Comparison of ENCODE assay signal across 11 mouse cellular contexts in genomic region chr10:125970031-125970430, GRCm38 (mm10). TPM values are rescaled to one million over a fixed set of nuclear protein-coding genes. Genes with fewer than 3 reads are reported as not detected.
A peak's percentile ranks its signal among the peaks of the same experiment; 100 is the strongest.
DNase-seq lines count a peak whose midpoint lies in the region; ATAC-seq and TF ChIP-seq lines count a peak whose summit lies in the region.
"Had no signal": no experiment of that assay in that cellular context is flagged by ENCODE, and none has a peak within 500 bp of the region (broad histone marks: within the 10 kb centered on the region; RNA-seq: fewer than 3 reads in every experiment).

No protein-coding gene starts in this region.

- peaks cover 13% of the 10 kb centered on the region for H3K4me1 ChIP-seq in heart, embryonic 13.5 days
- peaks cover 32% of the 10 kb centered on the region for H3K4me1 ChIP-seq in midbrain, embryonic 15.5 days
- no peaks in the 10 kb centered on the region for H3K4me1 ChIP-seq in midbrain, postnatal 0 days (ENCODE audit: insufficient read depth, low read length)
- H3K4me1 ChIP-seq in intestine, postnatal 0 days (replicated peaks; ENCODE audit: control insufficient read depth, insufficient read depth, low read length) = peaks cover 10% of the 10 kb centered on the region
- peaks cover 19% of the 10 kb centered on the region for H3K4me1 ChIP-seq in stomach, embryonic 16.5 days (ENCODE audit: control insufficient read depth, insufficient read depth, low read length)

- H3K4me2 ChIP-seq in heart, embryonic 13.5 days = 0 out of 2 replicates have a peak overlapping the region, but pooled peaks have one; percentile 5
- H3K4me2 ChIP-seq in midbrain, embryonic 15.5 days = 0 out of 2 replicates have a peak overlapping the region, but pooled peaks have one; percentile 6
- H3K4me2 ChIP-seq in midbrain, postnatal 0 days (ENCODE audit: low read depth, low read length, poor library complexity, severe bottlenecking) = no peak overlapping the region
- H3K4me2 ChIP-seq in intestine, postnatal 0 days (replicated peaks; ENCODE audit: low read depth) = peak overlapping the region; percentile 91
- H3K4me2 ChIP-seq in stomach, embryonic 16.5 days (ENCODE audit: low read depth, low read length) = peak overlapping the region; percentile 63

- H3K36me3 ChIP-seq in heart, embryonic 13.5 days = no peaks in the 10 kb centered on the region
- H3K36me3 ChIP-seq in midbrain, embryonic 15.5 days (replicated peaks) = no peaks in the 10 kb centered on the region
- H3K36me3 ChIP-seq in midbrain, postnatal 0 days (ENCODE audit: insufficient read depth, low read length) = no peaks in the 10 kb centered on the region
- H3K36me3 ChIP-seq in intestine, postnatal 0 days (ENCODE audit: control insufficient read depth, insufficient read depth) = peaks cover 9% of the 10 kb centered on the region; the same call in 1 of the 2 replicates
- H3K36me3 ChIP-seq in stomach, embryonic 16.5 days (ENCODE audit: control insufficient read depth, insufficient read depth, low read length) = no peaks in the 10 kb centered on the region

- H3K27me3 ChIP-seq in heart, embryonic 13.5 days (replicated peaks) = peaks cover 57% of the 10 kb centered on the region
- H3K27me3 ChIP-seq in midbrain, embryonic 15.5 days (replicated peaks) = no peaks in the 10 kb centered on the region
- no peaks in the 10 kb centered on the region; the same call in 1 of the 2 replicates for H3K27me3 ChIP-seq in midbrain, postnatal 0 days (ENCODE audit: insufficient read depth, low read length)
- no peaks in the 10 kb centered on the region for H3K27me3 ChIP-seq in intestine, postnatal 0 days (replicated peaks; ENCODE audit: control insufficient read depth, insufficient read depth, low read length)
- H3K27me3 ChIP-seq in stomach, embryonic 16.5 days (ENCODE audit: control insufficient read depth, insufficient read depth, low read length) = no peaks in the 10 kb centered on the region

- no peak for TF ChIP-seq CTCF in midbrain, postnatal 0 days (IDR thresholded peaks at IDR 0.05)
- TF ChIP-seq CTCF in intestine, postnatal 0 days (IDR thresholded peaks at IDR 0.05; ENCODE audit: low read depth) = no peak

- H3K9ac ChIP-seq in heart, embryonic 13.5 days = no peak overlapping the region
- H3K9ac ChIP-seq in midbrain, embryonic 15.5 days = no peak overlapping the region; the same call in 1 of the 2 replicates
- H3K9ac ChIP-seq in midbrain, postnatal 0 days (replicated peaks; ENCODE audit: low read length, poor library complexity, severe bottlenecking) = no peak overlapping the region
- H3K9ac ChIP-seq in intestine, postnatal 0 days (ENCODE audit: low read depth, low read length) = no peak overlapping the region
- peak overlapping the region; percentile 64 for H3K9ac ChIP-seq in stomach, embryonic 16.5 days (ENCODE audit: low read length)

- no peak overlapping the region for H3K4me3 ChIP-seq in heart, embryonic 13.5 days
- no peak overlapping the region for H3K4me3 ChIP-seq in midbrain, embryonic 15.5 days
- no peak overlapping the region for H3K4me3 ChIP-seq in midbrain, postnatal 0 days (ENCODE audit: low read depth, low read length)
- H3K4me3 ChIP-seq in intestine, postnatal 0 days (ENCODE audit: low read depth, low read length) = no peak overlapping the region
- H3K4me3 ChIP-seq in stomach, embryonic 16.5 days (replicated peaks; ENCODE audit: low read length) = peak overlapping the region; percentile 89

- H3K27ac ChIP-seq in heart, embryonic 13.5 days (replicated peaks) = peak overlapping the region; percentile 17; the same call in 1 of the 2 replicates
- H3K27ac ChIP-seq in midbrain, embryonic 15.5 days = no peak overlapping the region
- no peak overlapping the region for H3K27ac ChIP-seq in midbrain, postnatal 0 days (ENCODE audit: low read depth, low read length)
- H3K27ac ChIP-seq in intestine, postnatal 0 days (ENCODE audit: low read depth, low read length) = no peak overlapping the region; the same call in 1 of the 2 replicates
- H3K27ac ChIP-seq in stomach, embryonic 16.5 days (ENCODE audit: low read length) = peak overlapping the region; percentile 94

- no peak for DNase-seq in heart, adult 9 months (ENCODE audit: low spot score in 2 of 2)
- DNase-seq in midbrain, postnatal 0 days (ENCODE audit: low spot score) = no peak
- DNase-seq in layer of hippocampus, postnatal 36 days = no peak
- no peak for DNase-seq in right cerebral cortex, postnatal 14 days
- DNase-seq: adrenal gland, postnatal 10 days; heart, adult 18-20 months; thymus, postnatal 14 days had no signal

- ATAC-seq in heart, embryonic 13.5 days (ENCODE audit: extremely low read depth, insufficient number of reproducible peaks, low FRiP score, low TSS enrichment) = no peak
- no peak for ATAC-seq in midbrain, embryonic 15.5 days (replicated peaks)
- no peak for ATAC-seq in midbrain, postnatal 0 days (ENCODE audit: low FRiP score)
- no peak for ATAC-seq in intestine, postnatal 0 days
- ATAC-seq in stomach, embryonic 16.5 days (ENCODE audit: insufficient read depth, low FRiP score) = no peak

- 81% methylated on average over 2 of the region's 2 CpGs for WGBS in heart, embryonic 13.5 days
- 82% methylated on average over 2 of the region's 2 CpGs for WGBS in midbrain, embryonic 15.5 days
- WGBS in midbrain, postnatal 0 days = 89% methylated on average over 2 of the region's 2 CpGs
- WGBS in intestine, postnatal 0 days = 73% methylated on average over 2 of the region's 2 CpGs
- 63% methylated on average over 2 of the region's 2 CpGs for WGBS in stomach, embryonic 16.5 days

- H3K9me3 ChIP-seq in heart, embryonic 13.5 days = no peaks in the 10 kb centered on the region
- H3K9me3 ChIP-seq in midbrain, embryonic 15.5 days = no peaks in the 10 kb centered on the region
- H3K9me3 ChIP-seq in midbrain, postnatal 0 days (ENCODE audit: low read length) = no peaks in the 10 kb centered on the region
- H3K9me3 ChIP-seq in intestine, postnatal 0 days (ENCODE audit: control insufficient read depth) = no peaks in the 10 kb centered on the region
- no peaks in the 10 kb centered on the region for H3K9me3 ChIP-seq in stomach, embryonic 16.5 days (replicated peaks; ENCODE audit: control insufficient read depth, low read length)

RNA-seq across cellular contexts. Expression of gene Lrig3, which starts 4.1 kb away (rescaled TPM):
- 1.9 and 2.1 TPM in 2 replicates for polyA plus RNA-seq in heart, embryonic 13.5 days (2015; fragmentation: Nextera tagmentation; extraction: Ambion mirVana)
- polyA plus RNA-seq in midbrain, embryonic 15.5 days (2015; fragmentation: Nextera tagmentation; extraction: Ambion mirVana) = 4.0 and 4.1 TPM in 2 replicates
- total RNA-seq in midbrain, postnatal 0 days (2014; rRNA removed) = 5.8 and 7.5 TPM in 2 replicates
- polyA plus RNA-seq in midbrain, postnatal 0 days (2015; fragmentation: Nextera tagmentation; extraction: Ambion mirVana) = 1.6 and 2.3 TPM in 2 replicates
- polyA plus RNA-seq in intestine, postnatal 0 days (2015; fragmentation: Nextera tagmentation; extraction: Ambion mirVana) = 6.7 and 6.9 TPM in 2 replicates
- polyA plus RNA-seq in stomach, embryonic 16.5 days (2015; fragmentation: Nextera tagmentation; extraction: Ambion mirVana) = 17.4 and 17.5 TPM in 2 replicates
- total RNA-seq in layer of hippocampus, postnatal 36 days (2021) = 1 to 10 TPM; 4.0 to 5.0 TPM

Comparison
In these comparisons a context has a peak if more than half of its experiments do, and no peak if none do; other contexts are left out.
1. H3K27ac ChIP-seq: peak in heart, embryonic 13.5 days (single experiment) and stomach, embryonic 16.5 days (single experiment); none in midbrain, embryonic 15.5 days (single experiment), midbrain, postnatal 0 days (single experiment) and intestine, postnatal 0 days (single experiment).